Mouse (Mus musculus) G1E (cell line): ENCODE measurements around the gene Thsd4. TPM values are rescaled to one million over a fixed set of nuclear protein-coding genes. Genes with fewer than 3 reads are reported as not detected.

Experiments
- ATAC-seq: 2 replicates; pipeline ENCODE4 v1.8.0; 2016; ENCODE audit warnings: mild to moderate bottlenecking; ENCODE audit not compliant: insufficient number of reproducible peaks, poor library complexity, low FRiP score, severe bottlenecking; ENCODE audit errors: extremely low read depth
- DNase-seq: peaks from one replicate; pipeline ENCODE4 v3.0.0; 2012; ENCODE audit warnings: low spot score
- H3K27me3 ChIP-seq: 2 replicates; pipeline ENCODE4 v1.6.1; 2012; ENCODE audit warnings: mild to moderate bottlenecking, low read length, inconsistent platforms; ENCODE audit not compliant: insufficient read depth
- H3K36me3 ChIP-seq: replicated peaks from 2 replicates; pipeline ENCODE3; 2012; ENCODE audit warnings: mild to moderate bottlenecking, inconsistent platforms
- H3K4me1 ChIP-seq: 2 replicates; pipeline ENCODE4 v1.6.1; 2012; ENCODE audit warnings: low read depth, low read length, inconsistent platforms, mixed read lengths; ENCODE audit not compliant: insufficient read depth
- H3K4me3 ChIP-seq: 2 replicates; pipeline ENCODE4 v1.5.1; 2012; ENCODE audit warnings: low read depth, mild to moderate bottlenecking, inconsistent platforms, low read length, moderate library complexity, mixed read lengths
- H3K9me3 ChIP-seq: replicated peaks from 2 replicates; pipeline ENCODE4 v1.6.1; 2012; ENCODE audit warnings: inconsistent platforms
- CTCF ChIP-seq: IDR thresholded peaks from 2 replicates; pipeline ENCODE4 v1.5.1; 2012; ENCODE audit warnings: low read depth, low read length, inconsistent platforms, mixed read lengths
- GATA1 ChIP-seq: IDR thresholded peaks from 2 replicates; pipeline ENCODE4 v1.6.1; 2012; ENCODE audit warnings: borderline replicate concordance, low read length, inconsistent platforms, mixed read lengths
- GATA2 ChIP-seq: IDR thresholded peaks from 2 replicates; pipeline ENCODE4 v1.6.1; 2012; ENCODE audit warnings: low read depth, low read length, inconsistent platforms, borderline replicate concordance
- POLR2AphosphoS5 ChIP-seq: IDR thresholded peaks from 2 replicates; pipeline ENCODE4 v1.6.1; 2012; ENCODE audit warnings: low read depth, low read length, inconsistent platforms; ENCODE audit not compliant: insufficient replicate concordance
- TAL1 ChIP-seq: conservative IDR thresholded peaks from 2 replicates; pipeline ENCODE4 v1.6.1; 2012; ENCODE audit warnings: low read depth, low read length, inconsistent platforms, mixed read lengths
- polyA plus RNA-seq: library from polyadenylated mRNA; stranded (reverse); fragments of >175 nt; gene quantifications from 2 replicates; pipeline ENCODE4 v1.2.3, GENCODE M21; 2012
- total RNA-seq, 2 experiments: library from RNA; stranded (forward) in 1 of 2; stranded (reverse) in 1 of 2; fragments of 200-1000 nt in 1 of 2; fragments of >200 nt in 1 of 2; fragmentation: Nextera tagmentation in 1 of 2; gene quantifications; 2 replicates each; pipeline ENCODE4 v1.2.3; 2014 to 2017

Gene Thsd4
- total and polyA plus RNA-seq, 3 experiments: 1.8 to 2.8 (median 2.4) TPM

- Histone ChIP-seq H3K36me3 (no peaks in the 10 kb centered on the region), H3K27me3 (peaks cover 9% of the 10 kb centered on the region), H3K9me3 (no peaks in the 10 kb centered on the region), H3K4me3 (no peak overlapping the region), H3K4me1 (peaks cover 17% of the 10 kb centered on the region)
- DNase-seq (no peak), ATAC-seq (no peak)
- TF ChIP-seq CTCF (no peak), POLR2AphosphoS5 (no peak), GATA2 (no peak), TAL1 (no peak), GATA1 (no peak)
These were observed 262.2 kb downstream of the Thsd4 start for GRCm38 (mm10) chr9:60259626-60260025.

- TF ChIP-seq CTCF (no peak), GATA1 (no peak), POLR2AphosphoS5 (no peak), TAL1 (no peak), GATA2 (no peak)
- no peak for DNase-seq
- peaks cover 3% of the 10 kb centered on the region for H3K9me3 ChIP-seq
- H3K36me3 ChIP-seq: no peaks in the 10 kb centered on the region
- H3K4me1 ChIP-seq: peaks cover 3% of the 10 kb centered on the region; the same call in 1 of the 2 replicates
- H3K4me3 ChIP-seq: no peak overlapping the region
- ATAC-seq: no peak
- peaks cover 19% of the 10 kb centered on the region for H3K27me3 ChIP-seq
These were observed 270.1 kb downstream of the Thsd4 start for GRCm38 (mm10) chr9:60251765-60252164.

GRCm38 (mm10) chr9:60250403-60250802 lies 271.4 kb downstream of the Thsd4 start:
- no peak overlapping the region for H3K4me3 ChIP-seq
- TF ChIP-seq POLR2AphosphoS5: no peak
- TF ChIP-seq GATA2: no peak
- TF ChIP-seq CTCF: no peak
- no peak for TF ChIP-seq TAL1
- no peak for TF ChIP-seq GATA1
- no peaks in the 10 kb centered on the region for H3K36me3 ChIP-seq
- peaks cover 3% of the 10 kb centered on the region; the same call in 1 of the 2 replicates for H3K4me1 ChIP-seq
- DNase-seq: no peak
- no peak for ATAC-seq
- H3K9me3 ChIP-seq: peaks cover 3% of the 10 kb centered on the region
- H3K27me3 ChIP-seq: peaks cover 19% of the 10 kb centered on the region

GRCm38 (mm10) chr9:60247998-60248397 lies 273.8 kb downstream of the Thsd4 start:
- no peaks in the 10 kb centered on the region for H3K36me3 ChIP-seq
- TF ChIP-seq GATA2 (no peak), POLR2AphosphoS5 (no peak), CTCF (no peak), GATA1 (no peak)
- no peak for ATAC-seq
- no peak for DNase-seq
- no peak overlapping the region for H3K4me3 ChIP-seq
- peaks cover 26% of the 10 kb centered on the region for H3K27me3 ChIP-seq
- no peaks in the 10 kb centered on the region for H3K9me3 ChIP-seq
- peaks cover 3% of the 10 kb centered on the region; the same call in 1 of the 2 replicates for H3K4me1 ChIP-seq

GRCm38 (mm10) chr9:60244943-60245342 lies 276.9 kb downstream of the Thsd4 start:
- Histone ChIP-seq H3K36me3 (no peaks in the 10 kb centered on the region), H3K4me3 (no peak overlapping the region), H3K27me3 (peaks cover 28% of the 10 kb centered on the region), H3K9me3 (no peaks in the 10 kb centered on the region), H3K4me1 (peaks cover 3% of the 10 kb centered on the region; the same call in 1 of the 2 replicates)
- ATAC-seq: no peak; the same call in 1 of the 2 replicates
- DNase-seq: peak; percentile 25
- TF ChIP-seq POLR2AphosphoS5 (no peak), CTCF (peak; percentile 70), TAL1 (no peak), GATA2 (no peak), GATA1 (no peak)

- Histone ChIP-seq H3K4me3 (no peak overlapping the region), H3K27me3 (peaks cover 24% of the 10 kb centered on the region), H3K4me1 (peaks cover 3% of the 10 kb centered on the region; the same call in 1 of the 2 replicates), H3K9me3 (no peaks in the 10 kb centered on the region), H3K36me3 (no peaks in the 10 kb centered on the region)
- ATAC-seq: no peak
- no peak for DNase-seq
- TF ChIP-seq CTCF: peak; percentile 87
- TF ChIP-seq GATA2: no peak
- no peak for TF ChIP-seq GATA1
These were observed 278.3 kb downstream of the Thsd4 start for GRCm38 (mm10) chr9:60243503-60243902.

- Histone ChIP-seq H3K4me1 (no peaks in the 10 kb centered on the region), H3K9me3 (no peaks in the 10 kb centered on the region), H3K27me3 (peaks cover 26% of the 10 kb centered on the region), H3K36me3 (no peaks in the 10 kb centered on the region), H3K4me3 (no peak overlapping the region)
- DNase-seq (peak; percentile 5), ATAC-seq (no peak)
- 0 out of 2 replicates have a peak, but pooled peaks have one; percentile 16 for TF ChIP-seq CTCF
- TF ChIP-seq TAL1: no peak
- TF ChIP-seq POLR2AphosphoS5: no peak
These were observed 284.2 kb downstream of the Thsd4 start for GRCm38 (mm10) chr9:60237667-60238066.
